Mouse (Mus musculus) forelimb bud, embryonic 11.5 days (tissue): Measurements from ENCODE around the gene Nrxn3.

Experiments used
- DNase-seq: peaks from one replicate; pipeline ENCODE4 v3.0.0-alpha.2; 2012; ENCODE audit warnings: low read depth, low spot score

Nrxn3 gene

GRCm38 (mm10) chr12:89933630-89934029 is 1211.0 kb downstream of the Nrxn3 start:
- DNase-seq = no peak

DNA sequence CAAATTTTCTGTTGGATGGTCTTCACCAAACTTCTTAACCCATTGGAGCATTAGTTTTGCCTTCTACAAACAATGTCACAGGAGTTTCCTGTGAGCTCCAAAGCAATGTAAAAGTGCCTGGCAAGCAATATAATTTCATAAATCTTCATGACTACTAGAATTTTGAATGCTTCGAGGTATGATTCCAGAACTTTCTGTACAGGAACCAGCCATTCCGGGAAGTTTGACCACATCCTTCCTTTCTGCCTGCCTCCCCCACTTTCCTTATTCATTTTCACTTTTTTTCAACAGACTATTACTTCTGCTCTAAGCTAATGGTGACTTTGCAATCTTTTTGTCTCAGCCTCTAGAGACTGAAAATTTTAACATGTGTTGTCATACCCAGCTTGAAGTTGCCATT is 1218.1 kb downstream of the Nrxn3 start:
- no peak for DNase-seq

DNA sequence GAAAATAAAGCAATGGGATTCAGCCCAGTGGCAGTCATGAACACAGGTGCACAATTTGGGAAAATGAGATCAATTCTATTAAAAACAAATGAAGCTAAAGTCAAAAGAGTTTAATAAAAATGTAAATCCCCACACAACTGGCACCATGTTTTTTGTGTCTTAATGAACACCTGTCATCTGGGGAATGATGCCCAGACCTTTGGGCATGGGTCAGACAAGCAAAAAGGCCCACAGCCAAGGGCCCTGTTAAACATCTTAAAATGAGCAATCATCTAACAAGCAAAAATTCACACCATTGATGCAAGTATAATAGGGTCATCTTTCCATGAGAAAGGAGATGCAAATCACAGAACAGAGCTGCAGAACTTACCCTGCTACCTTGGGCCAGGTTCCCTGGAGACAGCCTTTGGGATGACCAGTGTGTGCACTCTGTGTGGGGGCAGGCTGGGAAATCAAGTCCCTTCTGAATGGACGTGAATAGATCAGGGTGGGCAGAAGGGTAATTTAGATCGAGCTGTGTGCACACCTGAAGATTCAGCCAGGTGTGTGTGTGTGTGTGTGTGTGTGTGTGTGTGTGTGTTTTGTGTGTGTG is 1223.3 kb downstream of the Nrxn3 start:
- no peak for DNase-seq

- no peak for DNase-seq
Measured at GRCm38 (mm10) chr12:89946522-89946921, 1223.8 kb downstream of the Nrxn3 start.

DNA sequence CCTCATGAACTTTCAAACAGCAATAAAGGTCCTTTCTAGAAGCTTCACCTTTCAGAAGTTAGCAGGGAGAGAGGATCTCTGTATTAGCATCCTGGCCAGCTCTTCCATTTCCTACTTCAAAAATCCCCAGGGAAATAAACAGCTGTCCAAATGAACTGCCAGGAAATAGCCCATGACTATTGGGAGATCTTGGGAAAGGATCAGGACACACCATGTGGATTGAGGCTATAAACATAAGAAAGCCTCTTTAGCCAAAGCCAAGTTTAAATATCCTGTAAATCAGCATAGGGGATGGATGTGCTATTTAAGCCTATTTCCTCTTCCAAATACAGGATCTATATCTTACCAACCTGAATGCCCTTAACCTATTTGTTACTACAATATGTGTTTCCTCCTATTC is 1230.6 kb downstream of the Nrxn3 start:
- no peak for DNase-seq

DNA sequence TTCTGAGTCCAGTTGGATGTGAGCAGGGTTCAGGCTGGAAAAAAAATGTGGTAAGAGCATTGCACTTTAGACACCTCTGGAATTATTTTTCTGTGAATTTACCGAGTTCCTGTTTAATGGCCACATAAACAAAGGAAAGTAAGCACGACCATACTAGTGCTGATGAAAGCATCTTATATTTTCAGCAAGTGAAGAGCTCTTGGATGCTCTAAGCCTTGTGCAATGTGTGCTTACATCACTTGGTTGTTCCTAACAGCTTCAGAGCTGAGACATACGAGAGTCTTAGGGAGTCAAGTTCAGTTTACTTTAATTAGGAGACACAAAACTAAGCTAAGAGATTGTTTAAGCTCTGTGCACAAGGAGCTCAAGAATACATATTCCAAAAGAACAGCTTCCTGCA is 1231.0 kb downstream of the Nrxn3 start:
- no peak for DNase-seq

- DNase-seq = no peak
Measured at GRCm38 (mm10) chr12:89954441-89955070, 1231.9 kb downstream of the Nrxn3 start.

DNA sequence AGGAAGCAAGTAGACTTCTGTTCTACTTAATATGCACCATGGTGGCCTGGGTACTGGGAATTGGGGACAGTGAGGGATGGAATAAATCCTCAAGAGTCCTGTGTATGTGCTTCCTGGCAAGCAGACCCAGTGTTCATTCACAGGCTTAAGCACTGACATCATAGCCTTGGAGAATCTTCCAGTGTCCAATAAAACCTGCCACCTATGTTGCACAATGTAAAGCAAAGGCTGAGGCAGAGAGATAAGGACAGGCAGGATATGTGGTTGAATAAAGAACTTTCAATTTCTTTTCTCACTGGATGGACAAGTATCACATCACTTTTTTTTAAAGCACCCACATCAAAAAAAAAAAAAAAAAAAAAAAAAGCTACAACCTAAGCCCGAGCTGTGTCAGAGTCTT is 1240.4 kb downstream of the Nrxn3 start:
- DNase-seq = no peak

DNA sequence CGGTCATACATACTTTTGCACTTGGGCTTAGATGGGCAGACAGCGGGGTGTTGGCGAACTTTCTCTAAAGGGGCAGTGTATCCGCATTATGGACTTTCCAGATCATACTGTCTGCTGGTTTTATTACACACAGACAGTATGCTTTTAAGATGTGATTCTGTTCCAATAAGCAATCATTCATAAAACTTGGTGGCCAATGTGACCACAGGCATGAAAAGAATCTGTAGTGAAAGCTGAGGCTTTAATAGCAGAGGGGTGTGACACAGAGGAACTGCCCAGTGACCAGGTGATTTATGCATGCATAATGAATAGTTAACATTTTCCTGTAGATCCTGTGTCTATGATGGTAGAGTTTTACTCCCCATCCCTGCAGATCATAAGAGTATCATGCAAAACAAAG is 1254.0 kb downstream of the Nrxn3 start:
- DNase-seq = no peak

DNA sequence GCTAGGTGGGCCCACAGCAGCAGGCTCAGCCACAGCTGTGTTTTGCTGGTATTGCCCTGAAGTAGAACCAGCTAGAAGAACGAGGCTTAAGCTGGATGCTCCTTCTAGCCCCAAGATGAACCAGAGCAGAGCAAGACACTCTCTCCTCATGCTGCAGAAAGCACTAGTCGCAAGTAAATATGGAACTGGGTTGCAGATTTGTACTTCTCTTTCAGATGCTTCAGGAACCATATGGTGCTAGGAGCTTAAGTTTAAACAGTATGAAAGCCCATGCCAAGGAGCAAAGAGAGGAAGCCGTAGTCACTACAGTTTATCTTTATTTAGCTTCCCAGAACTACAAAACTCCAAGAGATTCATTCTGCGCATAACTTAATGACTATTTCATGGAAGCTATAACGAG is 1254.8 kb downstream of the Nrxn3 start:
- DNase-seq = no peak

DNA sequence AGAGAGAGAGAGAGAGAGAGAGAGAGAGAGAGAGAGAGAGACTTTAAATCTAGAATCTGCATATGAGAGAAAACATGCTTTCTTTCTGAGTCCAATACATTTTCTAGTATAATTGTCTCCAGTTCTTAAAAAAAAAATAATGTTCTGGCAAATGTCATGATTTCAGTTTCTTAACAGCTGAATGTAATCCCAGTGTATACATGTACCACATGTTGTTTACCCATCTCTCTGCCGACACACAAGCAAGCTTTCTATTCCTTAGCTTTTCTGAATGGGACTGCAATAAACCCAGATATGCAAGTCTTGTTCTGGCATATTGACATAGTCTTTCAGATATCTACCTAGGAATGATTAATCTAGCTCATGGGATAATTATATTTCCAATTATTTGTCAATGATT is 1256.5 kb downstream of the Nrxn3 start:
- no peak for DNase-seq

DNA sequence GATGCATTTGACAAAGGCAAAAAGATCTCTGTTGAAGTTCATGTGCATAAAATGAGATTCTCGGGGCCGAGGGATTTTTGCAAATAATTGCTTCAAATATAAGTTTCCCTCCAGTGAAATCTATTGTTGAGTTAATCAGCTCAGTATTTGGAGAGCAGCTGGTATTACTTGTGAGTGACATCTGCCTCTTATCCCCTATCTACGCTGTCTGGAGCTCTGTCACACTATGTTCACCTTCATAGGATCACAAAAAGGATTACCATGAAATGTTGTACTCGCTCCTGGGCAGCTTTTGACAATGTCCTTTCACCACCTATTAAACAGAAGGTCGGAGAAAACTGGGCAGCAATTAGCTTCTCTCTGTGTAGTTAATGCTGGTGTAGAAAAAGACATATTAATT is 1259.8 kb downstream of the Nrxn3 start:
- DNase-seq = no peak

DNA sequence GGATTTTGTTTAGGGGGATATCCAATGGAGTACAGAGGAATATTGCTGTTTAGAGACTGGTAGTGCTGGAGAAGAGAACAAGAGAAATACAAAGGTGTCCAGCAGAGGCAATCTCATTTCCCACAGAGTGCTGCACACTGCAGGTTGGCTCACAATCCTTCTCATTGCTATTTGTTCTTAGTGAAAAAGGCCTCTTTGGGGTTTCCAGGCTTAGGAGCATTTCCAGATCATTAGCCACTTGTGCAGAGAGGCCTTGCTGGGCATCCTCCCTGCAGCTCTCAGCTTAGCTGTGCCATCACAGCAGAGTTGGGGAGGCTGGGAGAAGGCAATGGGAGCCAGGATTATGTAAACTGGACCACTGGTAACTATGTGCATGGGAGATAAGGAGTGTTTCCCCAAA is 1260.7 kb downstream of the Nrxn3 start:
- DNase-seq = no peak

DNA sequence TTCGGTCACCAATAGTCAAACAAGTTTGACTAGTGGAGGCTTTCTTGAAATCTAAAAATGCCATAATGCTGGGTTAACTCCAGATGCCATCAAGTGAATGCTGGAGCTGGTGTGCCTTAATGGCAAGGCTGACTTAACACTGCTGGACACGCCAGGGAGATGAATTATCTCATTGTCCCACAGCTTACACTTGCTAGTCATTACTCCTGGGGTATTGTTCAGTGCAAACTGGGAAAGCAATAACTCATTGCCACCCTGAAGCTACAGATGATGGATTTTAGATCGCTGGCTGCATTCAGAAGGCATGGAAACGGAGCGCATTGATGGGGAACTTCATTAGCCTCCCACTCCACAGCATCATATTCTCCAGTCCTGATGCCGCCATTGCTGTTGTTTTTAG is 1263.5 kb downstream of the Nrxn3 start:
- DNase-seq = no peak

DNA sequence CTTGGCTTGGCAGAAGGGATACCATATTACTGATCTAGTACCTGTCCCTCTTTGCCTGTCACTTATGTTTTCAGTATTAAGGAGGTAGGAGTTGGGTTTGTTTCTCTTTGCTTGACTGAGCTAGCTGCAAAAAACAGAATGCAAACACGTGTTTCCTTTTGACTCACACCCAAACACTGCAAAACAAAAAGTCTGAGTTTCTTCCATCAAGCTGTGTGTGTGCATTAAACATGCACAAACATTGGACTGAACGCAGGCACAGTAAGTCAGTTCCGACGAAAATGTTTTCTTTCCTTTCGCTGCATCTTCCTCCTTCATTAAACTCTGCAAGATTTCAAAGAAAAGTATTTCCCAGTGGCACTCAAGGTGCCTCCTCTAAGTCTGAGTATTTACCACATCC is 1270.6 kb downstream of the Nrxn3 start:
- no peak for DNase-seq

GRCm38 (mm10) chr12:89995392-89995791 is 1272.7 kb downstream of the Nrxn3 start:
- no peak for DNase-seq

- no peak for DNase-seq
Measured at GRCm38 (mm10) chr12:90010280-90010679, 1287.6 kb downstream of the Nrxn3 start.

- DNase-seq = no peak
Measured at GRCm38 (mm10) chr12:90013958-90014357, 1291.3 kb downstream of the Nrxn3 start.

DNA sequence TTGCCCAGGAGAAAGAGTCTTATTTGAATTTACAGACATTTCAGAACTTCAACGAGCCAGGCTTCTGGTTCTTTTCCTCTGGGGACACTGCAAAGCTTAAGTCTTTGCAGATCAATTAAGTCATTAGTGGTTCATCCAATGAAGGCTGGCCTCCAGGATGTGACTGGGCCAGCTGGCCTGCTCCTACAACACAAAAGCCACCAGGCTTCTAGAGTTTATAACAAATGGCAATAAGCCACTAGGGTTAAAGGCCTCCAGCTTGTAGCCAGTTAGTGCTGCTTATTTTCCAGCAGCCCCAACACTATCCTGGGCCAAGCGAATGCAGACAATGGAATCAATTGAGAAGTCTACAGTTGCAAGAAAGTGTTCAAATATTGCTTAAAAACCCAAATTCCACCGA is 1304.3 kb downstream of the Nrxn3 start:
- no peak for DNase-seq

DNA sequence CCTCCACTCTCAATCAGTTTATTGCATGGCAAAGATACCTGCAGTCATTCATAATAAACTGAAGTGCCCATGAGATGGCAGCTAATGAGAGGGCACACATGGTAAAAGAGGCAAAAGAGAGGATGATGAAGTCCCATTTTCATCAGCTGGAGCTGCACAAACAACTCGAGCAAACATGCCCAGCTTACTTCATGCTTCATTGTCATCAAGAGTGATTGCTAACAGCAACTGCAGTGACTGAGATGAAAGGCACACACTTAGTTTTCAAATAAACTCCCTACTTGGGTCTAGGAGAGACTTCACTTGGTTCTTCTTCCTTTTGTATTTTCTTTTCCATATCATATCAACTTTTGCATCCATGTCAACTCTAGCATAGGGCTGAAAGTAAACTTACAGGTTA is 1318.4 kb downstream of the Nrxn3 start:
- no peak for DNase-seq

DNA sequence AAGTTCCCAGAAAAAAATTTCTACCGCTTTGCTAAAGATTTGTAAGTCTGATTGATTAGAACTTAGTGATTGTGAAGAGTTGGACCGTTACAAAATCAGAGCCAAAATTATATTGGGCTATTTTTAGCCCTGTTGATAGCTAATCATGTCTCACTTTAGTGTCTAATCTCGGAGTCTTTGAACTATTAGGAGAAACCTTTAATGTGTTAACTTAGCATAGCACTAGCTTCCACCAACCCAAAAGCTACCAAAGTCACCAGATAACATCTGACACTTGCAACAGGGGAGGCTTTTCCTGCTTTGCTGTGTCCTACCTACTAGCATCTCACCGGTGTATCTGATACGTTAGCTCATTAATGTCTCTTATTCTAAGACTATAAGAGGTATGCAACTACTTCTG is 1333.6 kb downstream of the Nrxn3 start:
- no peak for DNase-seq

GRCm38 (mm10) chr12:90059786-90060185 is 1337.1 kb downstream of the Nrxn3 start:
- DNase-seq = no peak

GRCm38 (mm10) chr12:90061312-90061711 is 1338.6 kb downstream of the Nrxn3 start:
- DNase-seq = no peak

DNA sequence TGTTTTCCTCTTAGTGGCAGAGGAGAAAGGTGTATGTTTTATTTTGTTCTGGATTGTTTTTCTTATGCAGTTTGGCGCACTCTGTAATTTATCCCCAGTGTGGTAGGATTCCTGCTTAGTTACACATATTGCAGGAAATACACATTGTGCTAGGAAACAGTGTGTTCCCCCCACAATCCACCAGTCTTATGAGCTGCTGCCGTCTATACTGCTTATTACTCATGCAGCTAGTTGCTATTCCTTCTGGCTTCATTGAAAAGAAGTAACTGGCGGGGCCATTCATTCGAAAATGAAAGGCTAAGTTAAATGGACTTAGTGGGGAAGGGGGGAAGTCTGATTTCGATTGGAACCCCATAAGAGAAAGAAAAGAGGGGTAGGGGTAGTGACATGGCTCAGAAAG is 1339.5 kb downstream of the Nrxn3 start:
- no peak for DNase-seq
